Mouse (Mus musculus): ENCODE data around the gene Hecw2. TPM values are rescaled to one million over a fixed set of nuclear protein-coding genes. Genes with fewer than 3 reads are reported as not detected.

Gene Hecw2
- polyA plus RNA-seq, 1 experiment from 2014 or later = 2.2 TPM

GRCm38 (mm10) chr1:53933308-53933707, 261.7 kb downstream of the Hecw2 start:
- H3K4me3 ChIP-seq (ENCODE audit: low read length) = no peak overlapping the region
- H3K9me3 ChIP-seq (ENCODE audit: control insufficient read depth, low read length) = no peaks in the 10 kb centered on the region
- no peaks in the 10 kb centered on the region for H3K27me3 ChIP-seq (ENCODE audit: control insufficient read depth, insufficient read depth, low read length)
- H3K36me3 ChIP-seq (ENCODE audit: control insufficient read depth, insufficient read depth, low read length) = no peaks in the 10 kb centered on the region
- no peaks in the 10 kb centered on the region for H3K4me1 ChIP-seq (ENCODE audit: control insufficient read depth, insufficient read depth, low read length)
- H3K4me2 ChIP-seq (replicated peaks; ENCODE audit: low read depth, low read length) = no peak overlapping the region
- H3K9ac ChIP-seq (ENCODE audit: low read depth, low read length) = no peak overlapping the region
- WGBS = 44% methylated on average over 2 of the region's 2 CpGs
- no peak overlapping the region for H3K27ac ChIP-seq (ENCODE audit: low read depth, low read length)
- ATAC-seq (ENCODE audit: low FRiP score, low TSS enrichment) = no peak

- WGBS = 60% methylated on average over 3 of the region's 3 CpGs
- Histone ChIP-seq H3K4me1 (ENCODE audit: control insufficient read depth, insufficient read depth, low read length) (no peaks in the 10 kb centered on the region), H3K9ac (ENCODE audit: low read depth, low read length) (no peak overlapping the region), H3K27me3 (ENCODE audit: control insufficient read depth, insufficient read depth, low read length) (no peaks in the 10 kb centered on the region), H3K4me2 (replicated peaks; ENCODE audit: low read depth, low read length) (no peak overlapping the region), H3K9me3 (ENCODE audit: control insufficient read depth, low read length) (no peaks in the 10 kb centered on the region), H3K4me3 (ENCODE audit: low read length) (no peak overlapping the region), H3K27ac (ENCODE audit: low read depth, low read length) (no peak overlapping the region), H3K36me3 (ENCODE audit: control insufficient read depth, insufficient read depth, low read length) (no peaks in the 10 kb centered on the region)
- ATAC-seq (ENCODE audit: low FRiP score, low TSS enrichment) = no peak
These were observed 263.7 kb downstream of the Hecw2 start for GRCm38 (mm10) chr1:53931314-53931713.

DNA sequence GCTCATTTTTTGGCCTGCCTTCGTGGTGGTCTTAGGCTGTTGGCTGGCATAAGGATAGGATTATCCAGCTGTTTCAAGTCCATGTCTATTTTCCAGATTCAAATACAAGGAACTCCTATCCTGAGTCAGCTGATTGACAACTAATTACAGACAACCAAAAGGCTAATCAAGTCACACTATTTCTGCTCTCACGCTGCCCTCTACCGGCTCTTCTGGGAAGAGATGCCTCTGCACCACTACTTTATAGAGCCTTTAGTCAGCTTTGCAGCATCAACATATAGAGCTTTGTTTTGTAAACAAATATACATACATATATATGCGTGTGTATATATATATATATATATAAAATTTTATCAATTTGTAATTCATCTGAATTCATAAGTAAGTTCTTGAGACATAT, 267.4 kb downstream of the Hecw2 start:
- Histone ChIP-seq H3K9me3 (ENCODE audit: control insufficient read depth, low read length) (no peaks in the 10 kb centered on the region), H3K9ac (ENCODE audit: low read depth, low read length) (no peak overlapping the region), H3K36me3 (ENCODE audit: control insufficient read depth, insufficient read depth, low read length) (no peaks in the 10 kb centered on the region), H3K27ac (ENCODE audit: low read depth, low read length) (no peak overlapping the region), H3K4me1 (ENCODE audit: control insufficient read depth, insufficient read depth, low read length) (no peaks in the 10 kb centered on the region), H3K27me3 (ENCODE audit: control insufficient read depth, insufficient read depth, low read length) (no peaks in the 10 kb centered on the region), H3K4me3 (ENCODE audit: low read length) (no peak overlapping the region), H3K4me2 (replicated peaks; ENCODE audit: low read depth, low read length) (no peak overlapping the region)
- ATAC-seq (ENCODE audit: low FRiP score, low TSS enrichment) = 0 out of 2 replicates have a peak, but pooled peaks have one; percentile 39
- 29% methylated on average over 4 of the region's 4 CpGs for WGBS

GRCm38 (mm10) chr1:53925149-53925901, 269.6 kb downstream of the Hecw2 start:
- 54% methylated on average over 18 of the region's 18 CpGs for WGBS
- no peak overlapping the region for H3K9ac ChIP-seq (ENCODE audit: low read depth, low read length)
- no peaks in the 10 kb centered on the region for H3K36me3 ChIP-seq (ENCODE audit: control insufficient read depth, insufficient read depth, low read length)
- no peak overlapping the region for H3K4me2 ChIP-seq (replicated peaks; ENCODE audit: low read depth, low read length)
- H3K27me3 ChIP-seq (ENCODE audit: control insufficient read depth, insufficient read depth, low read length) = no peaks in the 10 kb centered on the region
- H3K9me3 ChIP-seq (ENCODE audit: control insufficient read depth, low read length) = no peaks in the 10 kb centered on the region
- no peak for ATAC-seq (ENCODE audit: low FRiP score, low TSS enrichment)
- H3K27ac ChIP-seq (ENCODE audit: low read depth, low read length) = no peak overlapping the region
- no peak overlapping the region for H3K4me3 ChIP-seq (ENCODE audit: low read length)
- H3K4me1 ChIP-seq (ENCODE audit: control insufficient read depth, insufficient read depth, low read length) = no peaks in the 10 kb centered on the region

DNA sequence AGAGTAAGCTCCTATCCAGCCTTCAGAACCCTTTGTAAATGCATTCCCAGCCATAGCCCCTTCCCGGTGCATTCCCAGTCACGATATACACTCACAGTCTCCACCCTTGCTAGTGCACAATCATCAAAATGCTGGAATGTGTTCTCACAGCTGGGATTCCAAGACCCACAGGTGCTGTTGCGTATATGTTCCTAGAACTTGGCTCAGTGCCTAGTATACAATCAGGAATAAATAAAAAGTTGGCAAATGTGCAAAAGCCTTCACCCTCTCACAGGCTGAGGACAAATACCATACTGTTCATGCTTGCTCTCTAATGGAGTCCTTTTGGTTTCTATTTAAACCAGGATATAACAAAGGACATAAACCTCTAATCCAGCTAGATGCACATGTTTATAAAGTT, 283.1 kb downstream of the Hecw2 start:
- no peak overlapping the region for H3K9ac ChIP-seq (ENCODE audit: low read depth, low read length)
- ATAC-seq (ENCODE audit: low FRiP score, low TSS enrichment) = no peak
- no peaks in the 10 kb centered on the region for H3K36me3 ChIP-seq (ENCODE audit: control insufficient read depth, insufficient read depth, low read length)
- no peak overlapping the region for H3K27ac ChIP-seq (ENCODE audit: low read depth, low read length)
- H3K4me2 ChIP-seq (replicated peaks; ENCODE audit: low read depth, low read length) = no peak overlapping the region
- H3K9me3 ChIP-seq (ENCODE audit: control insufficient read depth, low read length) = no peaks in the 10 kb centered on the region
- H3K4me1 ChIP-seq (ENCODE audit: control insufficient read depth, insufficient read depth, low read length) = no peaks in the 10 kb centered on the region
- WGBS = 70% methylated on average over 3 of the region's 3 CpGs
- H3K27me3 ChIP-seq (ENCODE audit: control insufficient read depth, insufficient read depth, low read length) = no peaks in the 10 kb centered on the region
- H3K4me3 ChIP-seq (ENCODE audit: low read length) = no peak overlapping the region

DNA sequence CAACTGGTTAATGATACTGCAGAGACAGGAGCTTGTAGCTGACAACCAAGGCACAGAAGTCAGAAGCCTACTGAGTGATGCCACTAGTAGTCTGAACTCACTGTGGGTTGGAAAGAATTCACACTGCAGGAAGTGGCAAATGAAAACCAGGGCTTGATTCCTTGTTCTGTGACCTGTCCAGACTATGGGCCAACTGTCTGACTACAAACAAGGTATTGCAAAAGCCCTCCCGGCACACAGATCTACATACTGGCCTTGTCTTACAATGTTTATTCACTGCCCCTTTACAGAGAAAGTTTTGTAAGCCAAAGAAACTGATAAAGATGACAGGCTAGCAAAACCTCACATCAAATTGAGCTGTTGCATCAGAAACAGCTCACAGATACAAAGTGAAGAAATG, 284.7 kb downstream of the Hecw2 start:
- H3K27ac ChIP-seq (ENCODE audit: low read depth, low read length) = no peak overlapping the region
- H3K4me1 ChIP-seq (ENCODE audit: control insufficient read depth, insufficient read depth, low read length) = no peaks in the 10 kb centered on the region
- H3K4me3 ChIP-seq (ENCODE audit: low read length) = no peak overlapping the region
- no peak overlapping the region for H3K4me2 ChIP-seq (replicated peaks; ENCODE audit: low read depth, low read length)
- no peak overlapping the region for H3K9ac ChIP-seq (ENCODE audit: low read depth, low read length)
- WGBS = 81% methylated on average over 1 of the region's 1 CpGs
- no peak for ATAC-seq (ENCODE audit: low FRiP score, low TSS enrichment)
- no peaks in the 10 kb centered on the region for H3K9me3 ChIP-seq (ENCODE audit: control insufficient read depth, low read length)
- no peaks in the 10 kb centered on the region for H3K27me3 ChIP-seq (ENCODE audit: control insufficient read depth, insufficient read depth, low read length)
- no peaks in the 10 kb centered on the region for H3K36me3 ChIP-seq (ENCODE audit: control insufficient read depth, insufficient read depth, low read length)

- WGBS = 17% methylated on average over 3 of the region's 3 CpGs
- Histone ChIP-seq H3K27me3 (ENCODE audit: control insufficient read depth, insufficient read depth, low read length) (no peaks in the 10 kb centered on the region), H3K36me3 (ENCODE audit: control insufficient read depth, insufficient read depth, low read length) (no peaks in the 10 kb centered on the region), H3K4me2 (replicated peaks; ENCODE audit: low read depth, low read length) (no peak overlapping the region), H3K4me3 (ENCODE audit: low read length) (no peak overlapping the region), H3K9me3 (ENCODE audit: control insufficient read depth, low read length) (no peaks in the 10 kb centered on the region), H3K27ac (ENCODE audit: low read depth, low read length) (no peak overlapping the region), H3K9ac (ENCODE audit: low read depth, low read length) (no peak overlapping the region), H3K4me1 (ENCODE audit: control insufficient read depth, insufficient read depth, low read length) (no peaks in the 10 kb centered on the region)
- no peak for ATAC-seq (ENCODE audit: low FRiP score, low TSS enrichment)
These were observed 285.9 kb downstream of the Hecw2 start for GRCm38 (mm10) chr1:53909118-53909517.

DNA sequence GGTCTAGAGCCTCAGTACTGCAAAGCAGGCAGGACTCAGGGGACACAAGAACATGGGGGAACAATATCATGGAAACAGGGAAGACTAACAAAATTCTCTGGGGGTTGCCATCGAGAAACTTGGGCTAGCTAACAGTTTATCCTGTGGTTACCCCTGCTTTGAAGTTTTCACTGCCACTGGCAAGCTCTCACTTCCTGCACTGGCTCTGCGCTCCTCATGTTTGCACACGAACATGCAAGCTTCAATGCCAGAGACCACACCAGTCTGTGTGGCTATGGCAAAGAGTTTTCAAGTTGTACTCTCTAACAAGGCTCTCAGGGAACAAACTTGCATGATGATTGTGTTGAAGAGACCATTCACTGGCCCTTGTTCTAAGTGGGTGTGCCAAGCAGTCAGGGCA, 288.8 kb downstream of the Hecw2 start:
- H3K27ac ChIP-seq (ENCODE audit: low read depth, low read length) = no peak overlapping the region
- no peak for ATAC-seq (ENCODE audit: low FRiP score, low TSS enrichment)
- no peak overlapping the region for H3K4me2 ChIP-seq (replicated peaks; ENCODE audit: low read depth, low read length)
- no peaks in the 10 kb centered on the region for H3K4me1 ChIP-seq (ENCODE audit: control insufficient read depth, insufficient read depth, low read length)
- H3K27me3 ChIP-seq (ENCODE audit: control insufficient read depth, insufficient read depth, low read length) = no peaks in the 10 kb centered on the region
- H3K4me3 ChIP-seq (ENCODE audit: low read length) = no peak overlapping the region
- no peaks in the 10 kb centered on the region for H3K9me3 ChIP-seq (ENCODE audit: control insufficient read depth, low read length)
- no peaks in the 10 kb centered on the region for H3K36me3 ChIP-seq (ENCODE audit: control insufficient read depth, insufficient read depth, low read length)
- no peak overlapping the region for H3K9ac ChIP-seq (ENCODE audit: low read depth, low read length)
- 72% methylated on average over 3 of the region's 3 CpGs for WGBS

DNA sequence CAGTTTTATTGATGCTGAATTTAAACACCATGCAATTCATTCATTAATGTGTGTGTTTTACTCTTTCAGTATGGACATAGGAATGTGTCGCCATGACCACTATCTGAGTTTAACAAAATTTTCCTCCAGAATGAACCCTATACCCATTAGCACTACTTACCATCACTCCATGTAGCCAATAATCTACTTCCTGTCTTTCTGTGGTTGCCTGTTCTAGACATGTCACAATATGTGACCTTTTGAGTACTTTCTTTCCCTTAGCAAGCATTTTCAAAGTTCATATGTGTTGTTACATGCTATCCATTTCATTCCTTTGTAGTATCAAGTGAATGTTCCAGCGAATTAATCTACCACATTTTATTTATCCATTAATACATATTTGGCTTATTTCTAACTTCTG, 294.6 kb downstream of the Hecw2 start:
- no peak for ATAC-seq (ENCODE audit: low FRiP score, low TSS enrichment)
- Histone ChIP-seq H3K27me3 (ENCODE audit: control insufficient read depth, insufficient read depth, low read length) (no peaks in the 10 kb centered on the region), H3K36me3 (ENCODE audit: control insufficient read depth, insufficient read depth, low read length) (no peaks in the 10 kb centered on the region), H3K27ac (ENCODE audit: low read depth, low read length) (no peak overlapping the region), H3K4me2 (replicated peaks; ENCODE audit: low read depth, low read length) (no peak overlapping the region), H3K4me1 (ENCODE audit: control insufficient read depth, insufficient read depth, low read length) (no peaks in the 10 kb centered on the region), H3K9ac (ENCODE audit: low read depth, low read length) (no peak overlapping the region), H3K9me3 (ENCODE audit: control insufficient read depth, low read length) (no peaks in the 10 kb centered on the region), H3K4me3 (ENCODE audit: low read length) (no peak overlapping the region)
- WGBS = 94% methylated on average over 2 of the region's 2 CpGs
